Mouse (Mus musculus) forebrain, embryonic 10.5 days (tissue): ENCODE data around the gene Arhgap18. TPM values are rescaled to one million over a fixed set of nuclear protein-coding genes. Genes with fewer than 3 reads are reported as not detected.
"Not testable (repeated sequence)": the region's sequence is repeated elsewhere in the genome, so short reads cannot be mapped to it uniquely, and the experiment has no call there.

ENCODE experiments used
- DNase-seq: peaks from one replicate; pipeline ENCODE4 v3.0.0-alpha.2; 2017; ENCODE audit warnings: low spot score; ENCODE audit errors: extremely low spot score
- H3K27ac ChIP-seq: fragments of 300-500 bp; sonication (generic); 2 replicates; pipeline ENCODE4 v1.5.1; 2016; ENCODE audit warnings: mild to moderate bottlenecking
- H3K27me3 ChIP-seq: fragments of 300-500 bp; sonication (generic); 2 replicates; pipeline ENCODE4 v1.6.1; 2016; ENCODE audit warnings: mild to moderate bottlenecking; ENCODE audit not compliant: poor library complexity, severe bottlenecking
- H3K36me3 ChIP-seq: fragments of 300-500 bp; sonication (generic); replicated peaks from 2 replicates; pipeline ENCODE4 v1.6.1; 2016; ENCODE audit warnings: mild to moderate bottlenecking, moderate library complexity
- H3K4me1 ChIP-seq: fragments of 300-500 bp; sonication (generic); 2 replicates; pipeline ENCODE4 v1.6.1; 2016
- H3K4me3 ChIP-seq: fragments of 300-500 bp; sonication (generic); 2 replicates; pipeline ENCODE4 v1.5.1; 2016; ENCODE audit warnings: mild to moderate bottlenecking, moderate library complexity
- H3K9me3 ChIP-seq: fragments of 300-500 bp; sonication (generic); 2 replicates; pipeline ENCODE4 v1.6.1; 2016; ENCODE audit warnings: mild to moderate bottlenecking, moderate library complexity
- WGBS: fragments of 180-500 bp; shearing (Covaris S2); methylation state at CpG from one replicate; pipeline ENCODE4 v1.1.7; 2016; 5-methylcytosine and 5-hydroxymethylcytosine counted together
- polyA plus RNA-seq: library from polyadenylated mRNA; unstranded; fragments of >200 nt; fragmentation: Nextera tagmentation; extraction: Ambion mirVana; gene quantifications from 2 replicates; pipeline ENCODE4 v1.2.1, GENCODE M21; 2016

The Arhgap18 gene
- polyA plus RNA-seq, 1 experiment from 2014 or later = 13.9 TPM

DNA sequence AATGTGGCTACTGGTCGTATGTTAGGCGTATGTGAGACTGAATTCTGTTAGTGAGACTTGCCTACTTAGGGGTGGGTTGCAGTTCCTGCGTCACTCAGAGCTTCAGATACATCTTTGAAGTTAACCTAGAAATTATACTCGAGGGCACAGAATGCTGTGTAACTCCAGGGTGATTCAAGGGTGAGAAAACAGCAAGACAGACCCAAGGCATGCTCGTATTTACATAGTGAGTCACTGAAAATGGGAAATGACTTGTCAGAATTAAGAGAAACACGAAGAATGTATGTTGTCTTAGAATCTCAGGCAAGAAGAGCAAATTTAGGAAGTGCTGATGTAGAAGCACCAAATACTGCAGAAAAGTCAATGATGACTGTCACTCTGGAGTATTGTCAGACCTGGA, 142.5 kb downstream of the Arhgap18 start:
- H3K9me3 ChIP-seq = no peaks in the 10 kb centered on the region
- H3K27me3 ChIP-seq = no peaks in the 10 kb centered on the region
- no peak overlapping the region for H3K4me3 ChIP-seq
- no peaks in the 10 kb centered on the region for H3K36me3 ChIP-seq
- H3K4me1 ChIP-seq = no peaks in the 10 kb centered on the region
- 88% methylated on average over 6 of the region's 6 CpGs for WGBS
- no peak overlapping the region for H3K27ac ChIP-seq
- DNase-seq = no peak

DNA sequence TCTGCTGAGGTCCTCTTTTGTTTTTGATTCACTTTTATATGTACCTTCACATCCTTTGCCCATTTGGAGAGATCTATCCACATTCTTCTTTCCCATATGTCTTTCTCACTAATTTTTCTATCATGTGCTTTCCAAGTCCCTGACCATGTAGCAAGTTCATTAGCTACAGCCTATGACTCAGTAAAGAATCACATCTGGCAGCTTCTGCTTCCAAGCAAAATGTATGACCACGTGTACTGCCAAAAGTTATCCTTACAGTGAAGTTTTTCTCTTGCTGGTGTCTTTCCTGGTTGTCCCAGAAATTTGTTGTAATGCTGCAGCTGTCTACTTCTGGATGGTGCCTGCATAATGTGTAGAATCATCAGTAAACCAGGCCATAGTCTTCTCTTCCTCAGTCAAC, 147.2 kb downstream of the Arhgap18 start:
- H3K4me1 ChIP-seq = no peaks in the 10 kb centered on the region
- WGBS = 78% methylated on average over 1 of the region's 1 CpGs
- no peaks in the 10 kb centered on the region for H3K36me3 ChIP-seq
- DNase-seq = no peak
- no peak overlapping the region for H3K4me3 ChIP-seq
- no peaks in the 10 kb centered on the region for H3K9me3 ChIP-seq
- H3K27ac ChIP-seq = no peak overlapping the region
- H3K27me3 ChIP-seq = no peaks in the 10 kb centered on the region

DNA sequence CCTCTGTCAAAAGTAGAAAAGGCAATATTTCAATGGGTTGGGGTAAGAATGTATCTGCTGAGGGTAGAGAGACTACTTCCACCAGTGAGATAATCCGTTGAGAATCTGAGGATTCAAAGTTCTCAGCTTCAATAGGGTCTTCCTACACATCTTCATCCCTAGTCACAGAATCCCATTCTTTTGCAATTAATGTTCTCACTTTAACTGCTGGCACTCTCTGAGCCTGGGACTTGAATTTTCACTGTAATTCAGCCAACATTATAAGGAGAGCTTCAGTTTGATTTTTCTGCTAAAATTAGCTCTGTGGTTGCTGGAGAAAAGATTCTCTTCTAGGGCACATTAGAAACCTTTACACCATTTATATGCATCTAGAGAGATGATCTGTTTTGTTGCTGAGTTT, 150.6 kb downstream of the Arhgap18 start:
- 70% methylated on average over 1 of the region's 1 CpGs for WGBS
- no peaks in the 10 kb centered on the region for H3K4me1 ChIP-seq
- H3K9me3 ChIP-seq = no peaks in the 10 kb centered on the region
- no peak overlapping the region for H3K27ac ChIP-seq
- peaks cover 4% of the 10 kb centered on the region; the same call in 1 of the 2 replicates for H3K36me3 ChIP-seq
- H3K27me3 ChIP-seq = no peaks in the 10 kb centered on the region
- DNase-seq = no peak
- H3K4me3 ChIP-seq = no peak overlapping the region

DNA sequence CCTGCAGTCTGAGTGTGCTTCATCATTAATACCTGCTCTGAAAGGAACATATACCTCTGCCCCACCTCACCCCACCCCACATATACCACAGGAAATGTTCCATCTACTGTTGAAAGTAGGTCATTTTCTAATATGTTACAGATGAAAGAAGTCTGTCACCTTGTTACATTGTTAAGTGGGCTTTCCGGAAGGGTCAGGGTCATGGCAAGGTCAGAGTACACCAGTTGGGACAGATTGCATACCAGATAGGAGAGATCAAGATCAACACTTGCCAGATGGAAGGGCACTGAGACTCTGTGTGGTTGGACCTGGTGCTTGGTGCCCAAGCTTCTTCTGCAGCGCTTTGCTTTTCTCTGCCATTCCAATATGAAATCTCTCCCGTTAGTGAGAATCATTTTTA, 158.0 kb downstream of the Arhgap18 start:
- Histone ChIP-seq H3K36me3 (peaks cover 4% of the 10 kb centered on the region; the same call in 1 of the 2 replicates), H3K27ac (no peak overlapping the region), H3K4me1 (peaks cover 4% of the 10 kb centered on the region; the same call in 1 of the 2 replicates), H3K27me3 (no peaks in the 10 kb centered on the region), H3K9me3 (no peaks in the 10 kb centered on the region), H3K4me3 (no peak overlapping the region)
- DNase-seq = no peak
- WGBS = 84% methylated on average over 3 of the region's 3 CpGs

DNA sequence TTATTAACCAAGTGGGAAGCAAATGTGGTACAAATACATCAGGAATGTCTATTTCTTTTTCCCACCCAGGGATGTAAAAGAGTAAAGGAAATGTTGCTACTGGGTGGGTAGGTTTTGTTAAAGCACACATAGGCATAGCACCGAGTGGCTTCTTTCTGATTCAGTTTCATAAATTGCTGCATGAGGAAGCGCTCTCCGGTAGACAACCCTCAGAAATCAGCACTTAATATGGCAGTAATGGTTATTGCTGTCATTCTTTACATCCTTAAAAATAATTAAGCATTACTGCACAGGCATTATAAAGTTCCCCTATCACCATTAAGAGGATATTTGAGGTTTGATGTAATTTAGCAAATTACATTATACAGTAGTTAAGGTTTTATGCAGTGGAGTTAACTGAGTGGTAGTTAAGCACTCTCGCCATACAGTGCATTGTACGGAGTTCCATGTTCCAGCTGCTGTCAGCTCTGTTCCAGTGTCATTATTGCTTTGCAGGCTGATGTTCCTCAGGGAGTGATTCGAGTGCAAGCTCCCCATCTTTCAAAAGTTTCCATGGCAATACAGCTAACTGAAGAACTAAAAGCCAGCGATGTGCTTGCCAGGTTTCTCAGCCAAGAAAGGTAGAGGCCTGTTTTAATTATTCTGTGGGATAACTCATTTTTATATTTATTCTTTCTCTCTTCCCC, 159.0 kb downstream of the Arhgap18 start:
- Histone ChIP-seq H3K36me3 (no peaks in the 10 kb centered on the region), H3K4me3 (no peak overlapping the region), H3K27me3 (no peaks in the 10 kb centered on the region), H3K9me3 (no peaks in the 10 kb centered on the region), H3K27ac (no peak overlapping the region), H3K4me1 (peaks cover 4% of the 10 kb centered on the region; the same call in 1 of the 2 replicates)
- no peak for DNase-seq
- 86% methylated on average over 7 of the region's 7 CpGs for WGBS

DNA sequence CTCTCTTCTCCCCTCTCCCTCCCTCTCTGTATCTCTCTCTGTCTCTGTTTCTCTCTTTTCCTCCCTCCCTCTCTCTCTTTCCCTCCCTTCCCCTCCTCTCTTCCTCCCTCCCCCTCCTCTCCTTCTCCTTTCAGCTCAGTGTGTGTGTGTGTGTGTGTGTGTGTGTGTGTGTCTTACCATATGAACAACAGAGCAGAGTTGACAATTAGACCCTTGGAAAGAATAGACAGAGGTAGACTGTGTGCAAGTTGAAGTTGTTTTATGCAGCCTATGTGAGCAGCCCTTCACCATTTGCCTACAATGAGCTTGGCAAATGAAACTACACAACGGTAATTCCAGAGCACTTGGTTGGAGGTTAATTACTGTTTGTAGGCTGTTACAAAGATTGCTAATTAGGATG, 159.6 kb downstream of the Arhgap18 start:
- WGBS = 61% methylated on average over 1 of the region's 1 CpGs

DNA sequence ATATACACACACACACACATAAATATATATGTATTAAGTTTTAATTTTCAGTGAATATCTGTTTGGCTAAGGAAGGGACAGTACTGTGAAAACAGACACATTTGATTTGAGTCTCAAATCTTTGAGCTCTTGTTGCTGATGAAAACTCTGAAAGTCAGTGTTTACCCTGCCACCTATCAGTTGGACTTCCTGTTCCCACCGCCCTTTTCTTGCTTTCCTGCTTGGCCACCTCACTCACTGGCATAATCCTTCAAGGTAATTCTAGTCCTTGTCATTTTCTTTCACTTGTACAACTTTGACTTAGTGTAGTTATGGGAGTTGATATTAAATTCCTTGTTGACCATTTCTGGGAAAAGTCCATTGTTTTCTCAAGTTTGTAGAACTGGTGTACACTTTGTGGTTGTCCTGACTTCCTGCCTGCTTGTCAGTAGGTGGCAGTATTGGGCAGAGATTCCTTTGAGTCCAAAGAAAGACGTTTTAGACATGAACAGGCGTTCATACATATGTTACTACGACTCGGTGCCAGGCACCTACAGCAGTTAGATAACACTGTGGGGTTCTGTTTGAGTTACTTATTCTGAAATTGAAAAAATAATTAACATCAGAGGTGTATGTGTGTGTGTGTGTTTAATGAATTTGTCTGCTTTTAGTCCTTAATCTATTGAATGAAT, 166.2 kb downstream of the Arhgap18 start:
- DNase-seq = peak; percentile 16
- Histone ChIP-seq H3K27me3 (no peaks in the 10 kb centered on the region), H3K4me1 (no peaks in the 10 kb centered on the region), H3K36me3 (no peaks in the 10 kb centered on the region), H3K27ac (no peak overlapping the region), H3K4me3 (no peak overlapping the region), H3K9me3 (no peaks in the 10 kb centered on the region)
- WGBS = 46% methylated on average over 5 of the region's 5 CpGs

More for the DNA sequence above, 159.6 kb downstream of the Arhgap18 start:
- DNase-seq = no peak
- H3K4me1 ChIP-seq = peaks cover 4% of the 10 kb centered on the region; the same call in 1 of the 2 replicates
- H3K27ac ChIP-seq = no peak overlapping the region
- H3K9me3 ChIP-seq = no peaks in the 10 kb centered on the region
- no peaks in the 10 kb centered on the region for H3K36me3 ChIP-seq
- no peak overlapping the region for H3K4me3 ChIP-seq
- no peaks in the 10 kb centered on the region for H3K27me3 ChIP-seq

DNA sequence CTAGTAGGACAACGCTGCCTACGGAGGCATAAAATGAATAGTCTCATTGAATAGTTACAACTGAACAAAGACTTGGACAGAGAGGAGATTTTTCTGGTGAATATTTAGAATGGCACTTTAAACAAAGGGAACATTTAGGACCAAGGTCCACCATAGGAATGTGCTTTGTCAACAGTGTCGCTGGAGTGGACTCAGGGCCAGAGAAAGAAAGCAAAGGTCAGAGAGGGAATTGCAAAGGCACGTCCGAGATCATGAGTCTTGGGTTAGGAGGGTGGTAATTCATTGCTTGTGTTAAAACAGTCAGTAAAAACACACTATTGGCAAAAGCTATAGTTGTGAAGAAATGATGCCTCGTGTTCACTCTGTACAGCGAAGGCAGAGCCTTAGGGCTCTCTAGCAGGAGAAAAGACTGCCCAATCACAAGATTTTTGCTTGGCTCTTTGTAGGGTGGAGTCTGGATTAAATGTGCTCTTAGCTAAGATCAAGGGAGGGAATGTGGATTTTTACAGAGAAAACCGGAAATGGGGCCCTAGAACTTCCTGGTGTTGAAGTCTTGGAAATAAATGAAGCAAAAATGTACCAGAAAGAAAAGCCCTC, 167.3 kb downstream of the Arhgap18 start:
- Histone ChIP-seq H3K4me3 (no peak overlapping the region), H3K9me3 (no peaks in the 10 kb centered on the region), H3K4me1 (no peaks in the 10 kb centered on the region), H3K27ac (no peak overlapping the region), H3K36me3 (no peaks in the 10 kb centered on the region), H3K27me3 (no peaks in the 10 kb centered on the region)
- no peak for DNase-seq
- 60% methylated on average over 8 of the region's 8 CpGs for WGBS

DNA sequence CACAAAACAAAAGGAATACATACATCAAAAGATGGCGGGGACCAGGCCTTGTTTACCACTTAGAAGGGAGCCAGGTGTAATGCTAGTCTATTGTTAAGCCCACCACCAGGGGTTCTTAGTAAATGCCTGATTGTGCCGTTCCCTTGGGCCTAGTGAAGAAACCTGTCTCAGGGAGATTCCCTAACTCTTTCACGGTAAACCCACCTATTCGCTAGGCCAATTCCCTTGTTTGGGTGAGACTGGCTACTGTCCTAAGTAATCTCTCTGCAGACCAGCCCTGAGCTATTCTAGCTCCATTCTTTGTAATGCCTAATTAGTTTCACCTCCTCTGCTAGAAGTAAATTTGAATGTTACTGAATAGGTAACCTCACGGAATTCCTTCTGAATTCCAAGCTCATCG, 182.8 kb downstream of the Arhgap18 start:
- H3K36me3 ChIP-seq, H3K27ac ChIP-seq, H3K4me1 ChIP-seq, H3K9me3 ChIP-seq, H3K27me3 ChIP-seq, H3K4me3 ChIP-seq, DNase-seq: not testable (repeated sequence)
- 86% methylated on average over 6 of the region's 6 CpGs for WGBS

DNA sequence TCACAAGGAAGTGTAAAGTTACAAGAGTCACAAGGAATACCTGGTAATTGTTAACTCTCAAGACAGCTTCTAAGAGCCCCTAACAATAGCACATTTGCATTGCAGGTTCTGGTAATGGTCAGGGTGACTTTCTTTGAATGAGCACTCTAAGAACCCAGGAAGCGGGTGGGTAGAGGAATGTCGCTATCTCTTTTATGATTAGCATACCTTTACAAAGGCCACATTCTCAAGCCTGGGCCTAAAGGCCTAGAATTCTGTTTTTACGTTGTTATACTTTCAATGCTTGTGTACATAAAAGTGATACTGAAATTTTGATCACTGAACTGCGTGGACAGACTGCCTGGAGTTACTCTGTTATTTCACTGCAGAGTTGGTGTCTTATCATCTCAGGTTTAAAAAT, 185.2 kb downstream of the Arhgap18 start:
- H3K4me3 ChIP-seq, H3K27me3 ChIP-seq, DNase-seq, H3K9me3 ChIP-seq, H3K4me1 ChIP-seq, H3K36me3 ChIP-seq, H3K27ac ChIP-seq: not testable (repeated sequence)
- WGBS = 88% methylated on average over 4 of the region's 4 CpGs

DNA sequence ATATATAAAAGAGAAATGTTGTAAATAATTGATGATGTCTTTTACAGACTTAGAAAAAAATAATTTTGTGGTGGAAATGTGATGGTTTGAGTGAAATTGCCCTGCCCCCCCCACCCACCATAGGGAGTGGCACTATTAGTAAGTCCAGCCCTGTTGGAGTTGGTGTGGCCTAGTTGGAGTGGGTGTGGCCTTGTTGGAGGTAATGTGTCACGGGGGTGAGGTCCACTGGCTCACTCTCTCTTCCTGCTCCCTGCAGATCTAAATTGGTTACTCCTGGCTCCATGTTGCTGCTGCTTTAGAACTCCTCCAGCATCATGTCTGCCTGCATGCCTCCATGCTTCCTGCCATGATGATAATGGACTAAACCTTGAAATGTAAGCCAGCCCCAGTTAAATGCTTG, 186.3 kb downstream of the Arhgap18 start:
- DNase-seq = no peak
- Histone ChIP-seq H3K36me3 (no peaks in the 10 kb centered on the region), H3K4me3 (no peak overlapping the region), H3K27me3 (no peaks in the 10 kb centered on the region), H3K27ac (no peak overlapping the region), H3K9me3 (no peaks in the 10 kb centered on the region), H3K4me1 (no peaks in the 10 kb centered on the region)
- 50% methylated on average over 1 of the region's 1 CpGs for WGBS

DNA sequence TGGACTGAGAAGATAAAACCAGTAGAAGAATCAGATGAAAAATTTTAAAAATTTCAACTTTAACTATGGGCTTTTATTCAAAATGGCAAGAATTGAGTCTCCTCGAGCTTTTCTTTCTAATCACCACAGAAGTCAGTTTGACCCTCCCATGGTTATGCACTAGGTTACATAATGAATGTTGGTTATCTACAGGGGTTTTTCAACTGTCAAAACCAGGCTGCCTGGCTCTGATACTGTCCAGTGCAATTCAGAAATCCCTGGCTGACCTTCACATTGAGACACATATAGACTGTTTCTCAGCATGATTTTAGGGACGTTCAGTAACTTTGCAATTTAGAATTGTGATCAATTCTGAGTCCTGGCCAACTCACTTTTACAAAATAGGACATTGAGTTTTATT, 195.1 kb downstream of the Arhgap18 start:
- WGBS = 86% methylated on average over 2 of the region's 2 CpGs
- Histone ChIP-seq H3K36me3 (no peaks in the 10 kb centered on the region), H3K4me1 (no peaks in the 10 kb centered on the region), H3K9me3 (no peaks in the 10 kb centered on the region), H3K27ac (no peak overlapping the region), H3K4me3 (no peak overlapping the region), H3K27me3 (no peaks in the 10 kb centered on the region)
- no peak for DNase-seq

DNA sequence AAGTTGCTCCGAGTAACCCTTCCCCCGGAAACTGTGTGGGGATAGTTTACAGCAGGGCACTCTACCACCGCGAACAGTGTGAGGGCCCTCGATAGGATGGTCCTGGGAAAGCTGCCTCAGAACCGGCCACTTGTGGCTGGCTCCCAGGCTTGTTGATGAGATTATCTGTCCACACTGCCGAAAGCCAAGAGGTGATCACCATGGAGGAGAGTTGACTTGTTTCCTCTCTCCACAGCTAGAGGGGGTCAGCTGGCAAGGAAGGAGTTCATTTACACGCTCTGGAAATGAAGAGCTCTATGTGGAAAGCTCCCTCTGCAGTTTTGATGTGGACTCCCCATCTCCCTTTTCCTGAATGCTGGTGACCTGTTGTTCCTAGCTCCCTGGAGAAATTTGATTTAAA, 196.4 kb downstream of the Arhgap18 start:
- WGBS = 70% methylated on average over 8 of the region's 8 CpGs
- no peaks in the 10 kb centered on the region for H3K9me3 ChIP-seq

More for the DNA sequence above, 196.4 kb downstream of the Arhgap18 start:
- H3K4me3 ChIP-seq = no peak overlapping the region
- no peak for DNase-seq
- H3K27me3 ChIP-seq = no peaks in the 10 kb centered on the region
- no peak overlapping the region for H3K27ac ChIP-seq
- H3K36me3 ChIP-seq = no peaks in the 10 kb centered on the region
- H3K4me1 ChIP-seq = no peaks in the 10 kb centered on the region
